Mouse (Mus musculus) E14TG2a.4 (cell line): Measurements from ENCODE around the gene Dcxr.
"Not testable (repeated sequence)": the region's sequence is repeated elsewhere in the genome, so short reads cannot be mapped to it uniquely, and the experiment has no call there.

ENCODE experiments used
- H3K27me3 ChIP-seq: 2 replicates; pipeline ENCODE4 v1.6.1; 2014; ENCODE audit warnings: low read length, control low read depth; ENCODE audit not compliant: insufficient read depth
- H3K36me3 ChIP-seq: 2 replicates; pipeline ENCODE4 v1.6.1; 2014; ENCODE audit warnings: low read length, control low read depth; ENCODE audit not compliant: insufficient read depth
- H3K4me1 ChIP-seq: replicated peaks from 2 replicates; pipeline ENCODE4 v1.6.1; 2014; ENCODE audit warnings: low read depth, low read length, control low read depth
- H3K4me3 ChIP-seq: replicated peaks from 2 replicates; pipeline ENCODE4 v1.5.1; 2014; ENCODE audit warnings: mild to moderate bottlenecking, low read length
- H3K9me3 ChIP-seq: 2 replicates; pipeline ENCODE4 v1.6.1; 2014; ENCODE audit warnings: low read length, control low read depth
- CTCF ChIP-seq: conservative IDR thresholded peaks from 2 replicates; pipeline ENCODE4 v1.5.1; 2014; ENCODE audit warnings: low read length
- NANOG ChIP-seq: IDR thresholded peaks from 2 replicates; pipeline ENCODE4 v1.6.1; 2014; ENCODE audit warnings: borderline replicate concordance, low read length, mixed read lengths
- POU5F1 ChIP-seq: IDR thresholded peaks from 2 replicates; pipeline ENCODE4 v1.6.1; 2014; ENCODE audit warnings: low read length, borderline replicate concordance

Dcxr gene

GRCm38 (mm10) chr11:120692471-120693011 is 34.5 kb downstream of the Dcxr start:
- Histone ChIP-seq H3K27me3 (no peaks in the 10 kb centered on the region), H3K36me3 (peaks cover 97% of the 10 kb centered on the region), H3K4me1 (peaks cover 71% of the 10 kb centered on the region), H3K4me3 (no peak overlapping the region), H3K9me3 (no peaks in the 10 kb centered on the region)
- TF ChIP-seq NANOG (no peak), POU5F1 (no peak), CTCF (no peak)

DNA sequence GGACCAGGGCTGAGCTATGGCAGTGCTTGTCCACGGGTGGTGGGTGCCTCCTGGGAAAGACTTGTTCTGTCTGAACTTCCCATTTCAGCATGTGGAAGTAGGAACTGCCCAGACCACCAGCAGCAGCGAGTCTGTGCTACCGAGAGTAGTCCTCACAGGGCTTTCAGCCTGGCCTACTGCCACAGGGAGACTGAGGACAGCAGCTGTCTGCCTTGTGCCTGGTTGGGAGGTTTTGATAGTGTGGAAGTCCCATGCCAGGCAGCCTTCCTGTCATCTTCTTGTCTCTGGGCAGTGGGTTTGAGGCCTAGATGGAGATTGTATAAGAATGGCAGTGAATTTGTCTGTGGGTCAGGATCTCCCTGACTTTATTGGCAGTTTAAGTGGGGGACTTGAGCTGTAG is 37.7 kb downstream of the Dcxr start:
- no peaks in the 10 kb centered on the region for H3K9me3 ChIP-seq
- peaks cover 66% of the 10 kb centered on the region for H3K4me1 ChIP-seq
- H3K27me3 ChIP-seq, result no peaks in the 10 kb centered on the region
- TF ChIP-seq POU5F1 (no peak), NANOG (no peak), CTCF (no peak)
- peaks cover 97% of the 10 kb centered on the region for H3K36me3 ChIP-seq
- no peak overlapping the region for H3K4me3 ChIP-seq

- no peak for TF ChIP-seq CTCF
- no peak for TF ChIP-seq NANOG
- TF ChIP-seq POU5F1, result no peak
- H3K9me3 ChIP-seq, result no peaks in the 10 kb centered on the region
- peaks cover 97% of the 10 kb centered on the region for H3K36me3 ChIP-seq
- peaks cover 62% of the 10 kb centered on the region for H3K4me1 ChIP-seq
- H3K27me3 ChIP-seq, result no peaks in the 10 kb centered on the region
- H3K4me3 ChIP-seq, result 0 out of 2 replicates have a peak overlapping the region, but pooled peaks have one; percentile 20
These were observed 40.3 kb downstream of the Dcxr start for GRCm38 (mm10) chr11:120686650-120687272.

- Histone ChIP-seq H3K27me3 (no peaks in the 10 kb centered on the region), H3K36me3 (peaks cover 98% of the 10 kb centered on the region), H3K9me3 (no peaks in the 10 kb centered on the region), H3K4me3 (no peak overlapping the region), H3K4me1 (peaks cover 59% of the 10 kb centered on the region)
- TF ChIP-seq POU5F1, result no peak
- TF ChIP-seq NANOG, result no peak
- TF ChIP-seq CTCF, result no peak
These were observed 42.4 kb downstream of the Dcxr start for GRCm38 (mm10) chr11:120684660-120685059.

GRCm38 (mm10) chr11:120684086-120684485 is 43.0 kb downstream of the Dcxr start:
- Histone ChIP-seq H3K4me1 (peaks cover 56% of the 10 kb centered on the region), H3K4me3 (no peak overlapping the region), H3K36me3 (peaks cover 98% of the 10 kb centered on the region), H3K9me3 (no peaks in the 10 kb centered on the region), H3K27me3 (no peaks in the 10 kb centered on the region)
- TF ChIP-seq CTCF, result no peak
- TF ChIP-seq NANOG, result no peak
- no peak for TF ChIP-seq POU5F1

DNA sequence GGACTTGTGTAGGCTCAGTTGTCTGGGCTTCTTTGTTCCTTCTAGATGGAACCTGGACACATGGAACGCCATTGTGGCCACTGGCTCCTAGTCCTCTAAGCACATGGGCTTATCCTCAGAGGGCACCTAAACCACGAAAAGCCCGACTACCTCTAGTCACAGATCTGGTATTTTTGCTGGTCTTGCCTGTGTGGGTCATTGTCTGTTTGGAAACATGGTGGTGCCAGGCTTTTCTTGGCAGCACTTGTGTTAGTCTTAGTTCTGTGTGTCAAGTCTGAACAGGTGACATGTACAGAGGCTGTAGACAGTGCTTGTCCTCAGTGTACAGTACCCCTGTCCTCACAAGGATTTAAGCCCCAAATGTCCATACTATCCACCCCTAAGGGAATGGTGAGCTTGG is 43.5 kb downstream of the Dcxr start:
- H3K27me3 ChIP-seq, result no peaks in the 10 kb centered on the region
- H3K4me1 ChIP-seq, result peaks cover 53% of the 10 kb centered on the region
- no peak overlapping the region for H3K4me3 ChIP-seq
- H3K36me3 ChIP-seq, result peaks cover 98% of the 10 kb centered on the region
- TF ChIP-seq NANOG (no peak), POU5F1 (no peak), CTCF (no peak)
- no peaks in the 10 kb centered on the region for H3K9me3 ChIP-seq

DNA sequence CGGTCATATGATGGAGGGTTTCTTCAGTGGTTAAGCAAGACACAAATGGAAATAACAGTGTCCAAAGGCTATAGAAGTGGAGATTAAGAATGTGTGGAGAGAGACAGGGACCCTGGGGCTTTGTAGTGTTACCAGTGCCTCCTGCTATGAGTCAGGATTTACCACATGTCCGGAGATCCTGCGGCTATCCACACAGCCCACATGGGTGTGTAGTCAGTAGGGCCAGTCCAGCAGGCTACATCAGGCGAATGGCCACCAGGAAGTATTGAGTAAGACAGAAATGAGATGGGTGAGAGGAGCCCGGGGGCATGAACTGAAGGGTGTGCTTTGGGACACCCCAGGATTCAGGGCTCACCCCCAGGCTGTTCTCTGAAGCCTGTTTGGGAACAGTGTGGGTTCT is 44.4 kb downstream of the Dcxr start:
- Histone ChIP-seq H3K36me3 (peaks cover 98% of the 10 kb centered on the region), H3K27me3 (no peaks in the 10 kb centered on the region), H3K4me1 (peaks cover 58% of the 10 kb centered on the region), H3K4me3 (no peak overlapping the region), H3K9me3 (no peaks in the 10 kb centered on the region)
- TF ChIP-seq CTCF (no peak), POU5F1 (no peak), NANOG (no peak)

DNA sequence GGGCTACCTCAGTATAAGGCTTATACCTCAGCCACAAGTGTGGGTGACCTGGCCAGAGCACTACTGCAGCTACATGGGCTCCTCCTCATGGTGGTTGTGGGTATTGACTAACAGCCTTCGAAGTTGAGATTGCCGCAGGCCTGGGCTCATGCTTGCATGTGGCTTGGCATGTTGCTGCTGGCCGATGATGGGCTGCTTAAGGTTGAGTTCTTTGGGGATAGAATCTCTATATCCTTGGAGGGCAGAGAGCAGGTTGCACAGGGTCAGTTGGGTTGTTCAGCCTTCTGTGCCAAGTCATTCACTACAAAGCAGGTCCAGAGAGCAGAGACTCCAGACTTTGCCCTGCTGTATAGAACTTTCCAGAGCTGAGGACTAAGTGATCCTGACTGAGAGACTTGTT is 47.2 kb downstream of the Dcxr start:
- H3K4me3 ChIP-seq, result no peak overlapping the region
- H3K36me3 ChIP-seq, result peaks cover 98% of the 10 kb centered on the region
- H3K9me3 ChIP-seq, result no peaks in the 10 kb centered on the region
- TF ChIP-seq POU5F1 (no peak), CTCF (peak; percentile 38; the same call in 1 of the 2 replicates), NANOG (no peak)
- H3K27me3 ChIP-seq, result no peaks in the 10 kb centered on the region
- H3K4me1 ChIP-seq, result peaks cover 58% of the 10 kb centered on the region

- H3K4me1 ChIP-seq, result peaks cover 60% of the 10 kb centered on the region
- no peak overlapping the region for H3K4me3 ChIP-seq
- no peaks in the 10 kb centered on the region for H3K27me3 ChIP-seq
- TF ChIP-seq POU5F1 (no peak), CTCF (no peak), NANOG (no peak)
- H3K9me3 ChIP-seq, result no peaks in the 10 kb centered on the region
- H3K36me3 ChIP-seq, result peaks cover 78% of the 10 kb centered on the region
These were observed 50.1 kb downstream of the Dcxr start for GRCm38 (mm10) chr11:120676951-120677350.

DNA sequence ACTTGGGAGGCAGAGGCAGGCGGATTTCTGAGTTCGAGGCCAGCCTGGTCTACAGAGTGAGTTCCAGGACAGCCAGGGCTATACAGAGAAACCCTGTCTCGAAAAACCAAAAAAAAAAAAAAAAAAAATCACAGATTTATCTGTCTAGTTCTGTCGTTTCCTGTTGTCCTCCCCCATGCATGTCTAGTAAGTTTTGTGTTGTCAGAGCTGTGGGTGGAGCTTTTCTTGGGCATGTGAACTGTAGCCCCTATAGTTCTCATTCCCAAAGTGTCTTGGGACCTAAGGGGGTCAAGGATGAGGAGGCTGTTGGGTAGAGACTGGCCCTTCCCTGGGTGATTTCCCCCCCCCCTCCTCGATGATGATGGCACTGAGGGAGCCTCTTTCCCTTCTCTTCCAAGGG is 51.2 kb downstream of the Dcxr start:
- not testable (repeated sequence) for H3K9me3 ChIP-seq, H3K27me3 ChIP-seq, H3K4me3 ChIP-seq
- Histone ChIP-seq H3K4me1 (peaks cover 65% of the 10 kb centered on the region), H3K36me3 (peaks cover 67% of the 10 kb centered on the region)
